Mouse (Mus musculus) thymus, adult 2 months (tissue): ENCODE results near the gene Dab1. TPM values are rescaled to one million over a fixed set of nuclear protein-coding genes. Genes with fewer than 3 reads are reported as not detected.

Experiments used
- DNase-seq: peaks from one replicate; pipeline ENCODE4 v3.0.0; 2021
- H3K27ac ChIP-seq: fragments of 200-500 bp; 2 replicates; pipeline ENCODE4 v1.5.1; 2012; ENCODE audit warnings: low read length, control low read depth; ENCODE audit not compliant: control insufficient read depth, insufficient read depth
- H3K27me3 ChIP-seq: fragments of 200-500 bp; 2 replicates; pipeline ENCODE4 v1.6.1; 2012; ENCODE audit warnings: mild to moderate bottlenecking, low read length, moderate library complexity, mixed read lengths; ENCODE audit not compliant: control insufficient read depth, insufficient read depth
- H3K36me3 ChIP-seq: fragments of 200-500 bp; 2 replicates; pipeline ENCODE4 v1.6.1; 2012; ENCODE audit warnings: mild to moderate bottlenecking, low read length, moderate library complexity; ENCODE audit not compliant: control insufficient read depth, insufficient read depth
- H3K4me1 ChIP-seq: fragments of 200-500 bp; replicated peaks from 2 replicates; pipeline ENCODE4 v1.6.1; 2012; ENCODE audit warnings: low read length; ENCODE audit not compliant: control insufficient read depth, insufficient read depth
- H3K4me3 ChIP-seq: fragments of 200-500 bp; 2 replicates; pipeline ENCODE4 v1.5.1; 2012; ENCODE audit warnings: mild to moderate bottlenecking, low read length, control low read depth, moderate library complexity; ENCODE audit not compliant: control insufficient read depth, insufficient read depth
- CTCF ChIP-seq: fragments of 200-500 bp; IDR thresholded peaks from 2 replicates; pipeline ENCODE4 v1.5.1; 2012; ENCODE audit warnings: mild to moderate bottlenecking, control low read depth, low read length, moderate library complexity, borderline replicate concordance; ENCODE audit not compliant: control insufficient read depth, poor library complexity, insufficient read depth; ENCODE audit errors: extremely low read depth
- POLR2A ChIP-seq: fragments of 200-500 bp; IDR thresholded peaks from 2 replicates; pipeline ENCODE4 v1.6.1; 2012; ENCODE audit warnings: mild to moderate bottlenecking, low read length, control low read depth, moderate library complexity; ENCODE audit not compliant: control insufficient read depth, poor library complexity, insufficient read depth; ENCODE audit errors: extremely low read depth
- WGBS: fragments of 180-500 bp; shearing (Covaris S2); methylation state at CpG from one replicate; pipeline ENCODE4 v1.1.7; 2018; 5-methylcytosine and 5-hydroxymethylcytosine counted together
- polyA plus RNA-seq: library from polyadenylated mRNA; depleted of rRNA; stranded (reverse); fragments of >200 nt; gene quantifications from 2 replicates; pipeline ENCODE4 v1.2.3, GENCODE M21; 2012

The Dab1 gene
- polyA plus RNA-seq, 1 experiment: 0.28 TPM

DNA sequence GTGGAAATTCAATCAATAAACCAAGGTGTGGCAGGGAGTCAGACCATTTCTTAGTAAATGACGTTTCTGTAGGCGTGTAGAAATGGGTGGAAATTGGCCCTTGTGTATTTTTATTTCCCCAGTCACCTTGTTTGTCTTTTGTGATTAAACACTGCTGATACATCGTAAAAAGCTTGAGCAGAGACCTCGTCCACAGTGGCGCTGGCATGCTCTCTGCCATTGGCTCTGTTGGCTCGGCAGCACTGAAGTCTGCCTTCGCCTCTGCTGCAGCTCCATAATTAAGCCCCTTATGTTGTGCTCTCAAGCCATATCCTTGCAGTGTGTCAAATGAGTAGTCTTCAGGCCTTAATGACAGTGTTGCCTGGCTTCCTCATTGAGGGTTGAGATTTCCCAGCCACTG is 765.5 kb downstream of the Dab1 start:
- no peak overlapping the region for H3K4me3 ChIP-seq
- no peak for TF ChIP-seq POLR2A
- TF ChIP-seq CTCF: no peak
- no peak for DNase-seq
- H3K4me1 ChIP-seq: no peaks in the 10 kb centered on the region
- no peak overlapping the region for H3K27ac ChIP-seq
- no peaks in the 10 kb centered on the region for H3K36me3 ChIP-seq
- H3K27me3 ChIP-seq: no peaks in the 10 kb centered on the region
- 81% methylated on average over 7 of the region's 7 CpGs for WGBS

DNA sequence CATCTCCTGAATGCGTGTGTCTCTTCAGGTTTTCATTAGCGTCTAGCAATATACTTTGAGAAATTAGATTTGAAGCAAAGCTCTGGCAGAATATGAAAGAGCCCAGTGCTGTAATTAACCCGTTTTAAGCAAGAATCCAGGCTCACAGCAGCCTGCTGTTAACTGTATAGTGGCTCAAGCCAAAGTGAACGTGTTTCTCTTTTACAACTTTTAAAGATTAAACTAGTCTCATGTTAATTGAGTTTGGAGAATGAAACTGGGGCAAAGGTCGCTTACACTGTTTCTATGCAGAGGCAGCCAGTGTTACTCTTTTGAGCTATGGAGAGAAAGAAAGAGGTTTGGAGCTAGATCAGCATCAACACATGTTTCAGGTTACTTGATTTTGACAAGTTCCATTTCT is 766.1 kb downstream of the Dab1 start:
- Histone ChIP-seq H3K27me3 (no peaks in the 10 kb centered on the region), H3K4me1 (no peaks in the 10 kb centered on the region), H3K36me3 (no peaks in the 10 kb centered on the region), H3K4me3 (no peak overlapping the region), H3K27ac (no peak overlapping the region)
- no peak for DNase-seq
- 70% methylated on average over 5 of the region's 5 CpGs for WGBS
- TF ChIP-seq POLR2A (no peak), CTCF (no peak)

DNA sequence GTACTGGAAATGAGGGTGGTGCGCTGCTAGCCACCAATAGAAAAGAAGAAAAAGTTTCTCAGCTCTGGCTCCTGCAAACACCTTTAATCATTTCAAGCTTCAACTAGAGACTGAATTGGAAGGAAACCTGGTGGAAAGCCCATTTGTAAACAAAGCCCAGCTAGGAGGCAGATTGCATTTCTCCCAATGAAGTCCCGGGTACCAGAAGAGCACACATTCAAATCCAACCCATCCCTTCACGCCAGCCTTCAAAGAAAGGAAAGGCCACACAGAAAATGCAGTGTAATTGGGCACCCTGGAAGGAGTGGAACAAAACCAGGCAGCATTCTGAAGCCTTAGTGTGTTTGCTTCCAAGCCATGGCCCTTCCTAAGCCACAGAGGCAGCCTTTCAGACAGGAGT is 776.4 kb downstream of the Dab1 start:
- no peaks in the 10 kb centered on the region for H3K27me3 ChIP-seq
- H3K36me3 ChIP-seq: no peaks in the 10 kb centered on the region
- no peak for DNase-seq
- H3K4me1 ChIP-seq: no peaks in the 10 kb centered on the region
- 85% methylated on average over 3 of the region's 3 CpGs for WGBS
- TF ChIP-seq CTCF (no peak), POLR2A (no peak)
- H3K27ac ChIP-seq: no peak overlapping the region
- no peak overlapping the region for H3K4me3 ChIP-seq

DNA sequence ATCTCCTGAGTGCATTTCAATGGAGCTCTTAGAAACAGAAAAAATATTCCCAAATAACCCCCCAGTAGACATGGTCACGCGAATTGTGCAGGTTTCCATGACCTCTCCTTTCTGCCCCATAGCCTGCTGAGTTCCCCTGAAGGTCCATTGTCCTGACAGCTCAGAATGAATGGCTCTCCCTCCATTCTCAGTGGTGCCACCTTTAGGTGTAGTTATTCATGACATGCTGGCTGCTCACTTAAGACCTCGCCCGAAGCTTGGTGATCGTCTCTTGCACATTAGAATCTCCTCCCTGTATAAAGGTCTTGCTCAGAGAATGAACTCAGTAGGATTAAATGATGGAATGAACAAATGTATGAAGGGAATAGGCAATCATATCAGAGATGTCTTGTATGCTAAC is 776.9 kb downstream of the Dab1 start:
- H3K27ac ChIP-seq: no peak overlapping the region
- no peaks in the 10 kb centered on the region for H3K4me1 ChIP-seq
- H3K27me3 ChIP-seq: no peaks in the 10 kb centered on the region
- DNase-seq: no peak
- no peak for TF ChIP-seq POLR2A
- TF ChIP-seq CTCF: no peak
- H3K4me3 ChIP-seq: no peak overlapping the region
- H3K36me3 ChIP-seq: no peaks in the 10 kb centered on the region
- WGBS: 90% methylated on average over 5 of the region's 5 CpGs

DNA sequence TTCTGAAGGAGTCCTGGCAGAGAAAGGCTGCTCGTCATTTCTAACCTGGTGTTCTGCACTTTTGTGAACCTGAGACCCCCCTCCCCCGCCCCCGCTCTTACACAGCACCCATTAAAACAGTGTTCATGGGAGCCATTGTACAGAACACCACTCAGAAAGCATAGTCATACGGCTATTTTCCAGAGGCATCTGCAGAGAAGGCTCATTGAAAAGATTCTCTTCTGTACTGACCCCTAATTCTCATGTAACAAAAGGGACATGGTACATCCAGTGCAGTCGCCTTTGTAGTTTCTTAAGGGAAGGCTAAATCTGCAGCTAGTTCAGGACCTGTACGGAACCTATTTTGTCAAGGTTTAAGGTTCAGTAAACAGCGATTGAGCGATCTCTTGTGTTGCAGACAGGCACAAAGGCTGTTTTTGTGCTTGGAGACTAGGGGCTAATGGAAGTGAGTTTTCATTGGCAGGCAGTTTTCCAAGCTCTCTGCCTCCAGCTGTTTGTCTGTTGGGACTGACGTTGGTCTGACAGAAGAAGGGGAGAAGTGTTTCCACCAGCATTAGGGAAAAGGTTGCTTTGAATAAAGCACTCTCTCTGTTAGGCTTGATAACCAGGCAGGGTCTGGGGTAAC is 780.1 kb downstream of the Dab1 start:
- no peaks in the 10 kb centered on the region for H3K4me1 ChIP-seq
- WGBS: 91% methylated on average over 9 of the region's 9 CpGs
- no peak overlapping the region for H3K4me3 ChIP-seq
- H3K27me3 ChIP-seq: no peaks in the 10 kb centered on the region
- no peaks in the 10 kb centered on the region for H3K36me3 ChIP-seq
- TF ChIP-seq CTCF (no peak), POLR2A (no peak)
- DNase-seq: no peak
- no peak overlapping the region for H3K27ac ChIP-seq

DNA sequence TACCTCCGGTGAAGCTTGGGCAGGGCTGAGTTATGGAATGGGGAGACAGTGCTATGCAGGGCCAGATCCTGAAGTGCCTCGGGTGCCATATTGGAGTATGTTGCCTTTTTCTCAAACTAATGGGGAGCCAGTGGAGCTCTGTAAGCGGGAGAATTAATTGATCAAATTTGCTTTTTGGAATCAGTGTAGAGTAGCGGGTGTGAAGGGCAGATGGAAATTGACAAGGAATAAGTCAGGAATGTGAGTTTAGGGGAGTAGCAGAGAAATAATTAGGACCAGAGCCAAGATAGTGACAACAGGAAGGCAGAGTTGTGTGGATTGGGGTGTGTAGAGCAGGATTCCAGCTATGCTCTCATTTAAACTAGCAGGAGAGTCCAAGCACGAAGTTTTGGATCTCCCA is 784.9 kb downstream of the Dab1 start:
- Histone ChIP-seq H3K27me3 (no peaks in the 10 kb centered on the region), H3K4me1 (no peaks in the 10 kb centered on the region), H3K36me3 (no peaks in the 10 kb centered on the region), H3K4me3 (no peak overlapping the region), H3K27ac (no peak overlapping the region)
- 90% methylated on average over 5 of the region's 5 CpGs for WGBS
- TF ChIP-seq CTCF (no peak), POLR2A (no peak)
- DNase-seq: no peak

DNA sequence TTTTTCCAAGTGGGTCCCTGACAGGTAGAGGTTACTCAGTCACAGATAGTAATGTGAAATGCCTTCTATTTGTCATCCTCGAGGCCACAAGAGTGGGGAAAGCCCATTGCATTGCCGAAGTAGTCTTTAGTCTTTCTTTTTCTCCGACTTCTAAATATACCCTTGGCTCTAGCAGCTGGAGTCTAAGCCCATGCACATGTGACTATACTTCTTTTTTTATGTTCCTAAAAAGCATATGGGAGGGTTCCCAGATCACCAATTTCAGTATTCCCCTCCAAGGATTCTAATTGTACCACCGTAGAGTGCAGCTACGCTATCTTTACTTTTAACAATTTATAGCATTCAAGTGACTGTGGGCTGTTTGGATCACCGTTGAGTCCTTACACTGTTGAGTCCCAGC is 791.8 kb downstream of the Dab1 start:
- TF ChIP-seq POLR2A: no peak
- TF ChIP-seq CTCF: no peak
- H3K27me3 ChIP-seq: no peaks in the 10 kb centered on the region
- DNase-seq: no peak
- no peak overlapping the region for H3K27ac ChIP-seq
- H3K36me3 ChIP-seq: no peaks in the 10 kb centered on the region
- WGBS: 86% methylated on average over 6 of the region's 6 CpGs
- no peak overlapping the region for H3K4me3 ChIP-seq
- H3K4me1 ChIP-seq: no peaks in the 10 kb centered on the region
